Mouse (Mus musculus): Measurements from ENCODE around the gene Sik2. TPM values are rescaled to one million over a fixed set of nuclear protein-coding genes. Genes with fewer than 3 reads are reported as not detected.

Sik2 gene
- polyA plus RNA-seq, 1 experiment from 2014 or later: 16.6 TPM

- H3K36me3 ChIP-seq (ENCODE audit: control insufficient read depth, insufficient read depth, low read length): no peaks in the 10 kb centered on the region
- no peak overlapping the region for H3K27ac ChIP-seq (ENCODE audit: low read depth)
- DNase-seq (ENCODE audit: low spot score) (no peak), ATAC-seq (replicated peaks; ENCODE audit: low FRiP score, low TSS enrichment, low read depth) (no peak)
- 77% methylated on average over 3 of the region's 3 CpGs for WGBS
- no peak overlapping the region for H3K4me3 ChIP-seq (ENCODE audit: low read depth, low read length)
- no peaks in the 10 kb centered on the region for H3K9me3 ChIP-seq (ENCODE audit: control insufficient read depth, low read length)
- no peaks in the 10 kb centered on the region for H3K4me1 ChIP-seq (replicated peaks; ENCODE audit: control insufficient read depth, insufficient read depth, low read length)
- no peak overlapping the region for H3K4me2 ChIP-seq (ENCODE audit: low read length)
- H3K27me3 ChIP-seq (replicated peaks; ENCODE audit: control insufficient read depth, insufficient read depth, low read length): no peaks in the 10 kb centered on the region
- no peak overlapping the region for H3K9ac ChIP-seq (ENCODE audit: low read length)
These were observed 67.0 kb downstream of the Sik2 start for GRCm38 (mm10) chr9:50941804-50942401.

- H3K4me3 ChIP-seq (ENCODE audit: low read depth, low read length): no peak overlapping the region
- H3K9me3 ChIP-seq (ENCODE audit: control insufficient read depth, low read length): no peaks in the 10 kb centered on the region
- H3K27me3 ChIP-seq (replicated peaks; ENCODE audit: control insufficient read depth, insufficient read depth, low read length): no peaks in the 10 kb centered on the region
- ATAC-seq (replicated peaks; ENCODE audit: low FRiP score, low TSS enrichment, low read depth): no peak
- peaks cover 5% of the 10 kb centered on the region; the same call in 1 of the 2 replicates for H3K36me3 ChIP-seq (ENCODE audit: control insufficient read depth, insufficient read depth, low read length)
- H3K27ac ChIP-seq (ENCODE audit: low read depth): no peak overlapping the region
- no peak overlapping the region for H3K9ac ChIP-seq (ENCODE audit: low read length)
- no peak for DNase-seq (ENCODE audit: low spot score)
- H3K4me2 ChIP-seq (ENCODE audit: low read length): no peak overlapping the region
- no peaks in the 10 kb centered on the region for H3K4me1 ChIP-seq (replicated peaks; ENCODE audit: control insufficient read depth, insufficient read depth, low read length)
These were observed 78.9 kb downstream of the Sik2 start for GRCm38 (mm10) chr9:50929986-50930385.

- H3K4me2 ChIP-seq (ENCODE audit: low read length): no peak overlapping the region
- WGBS: 76% methylated on average over 4 of the region's 4 CpGs
- H3K9ac ChIP-seq (ENCODE audit: low read length): no peak overlapping the region
- H3K27me3 ChIP-seq (replicated peaks; ENCODE audit: control insufficient read depth, insufficient read depth, low read length): no peaks in the 10 kb centered on the region
- H3K27ac ChIP-seq (ENCODE audit: low read depth): no peak overlapping the region
- ATAC-seq (replicated peaks; ENCODE audit: low FRiP score, low TSS enrichment, low read depth) (no peak), DNase-seq (ENCODE audit: low spot score) (no peak)
- H3K4me3 ChIP-seq (ENCODE audit: low read depth, low read length): no peak overlapping the region
- H3K9me3 ChIP-seq (ENCODE audit: control insufficient read depth, low read length): no peaks in the 10 kb centered on the region
- H3K4me1 ChIP-seq (replicated peaks; ENCODE audit: control insufficient read depth, insufficient read depth, low read length): no peaks in the 10 kb centered on the region
- H3K36me3 ChIP-seq (ENCODE audit: control insufficient read depth, insufficient read depth, low read length): no peaks in the 10 kb centered on the region
These were observed 83.1 kb downstream of the Sik2 start for GRCm38 (mm10) chr9:50925801-50926200.

- Histone ChIP-seq H3K4me2 (ENCODE audit: low read length) (no peak overlapping the region), H3K27ac (ENCODE audit: low read depth) (no peak overlapping the region), H3K4me3 (ENCODE audit: low read depth, low read length) (no peak overlapping the region), H3K27me3 (replicated peaks; ENCODE audit: control insufficient read depth, insufficient read depth, low read length) (no peaks in the 10 kb centered on the region), H3K9ac (ENCODE audit: low read length) (no peak overlapping the region), H3K4me1 (replicated peaks; ENCODE audit: control insufficient read depth, insufficient read depth, low read length) (no peaks in the 10 kb centered on the region), H3K36me3 (ENCODE audit: control insufficient read depth, insufficient read depth, low read length) (no peaks in the 10 kb centered on the region), H3K9me3 (ENCODE audit: control insufficient read depth, low read length) (no peaks in the 10 kb centered on the region)
- DNase-seq (ENCODE audit: low spot score) (no peak), ATAC-seq (replicated peaks; ENCODE audit: low FRiP score, low TSS enrichment, low read depth) (no peak)
These were observed 84.4 kb downstream of the Sik2 start for GRCm38 (mm10) chr9:50924454-50924853.

- Histone ChIP-seq H3K4me2 (ENCODE audit: low read length) (no peak overlapping the region), H3K36me3 (ENCODE audit: control insufficient read depth, insufficient read depth, low read length) (no peaks in the 10 kb centered on the region), H3K4me3 (ENCODE audit: low read depth, low read length) (no peak overlapping the region), H3K9ac (ENCODE audit: low read length) (no peak overlapping the region), H3K27me3 (replicated peaks; ENCODE audit: control insufficient read depth, insufficient read depth, low read length) (no peaks in the 10 kb centered on the region), H3K4me1 (replicated peaks; ENCODE audit: control insufficient read depth, insufficient read depth, low read length) (no peaks in the 10 kb centered on the region), H3K9me3 (ENCODE audit: control insufficient read depth, low read length) (no peaks in the 10 kb centered on the region), H3K27ac (ENCODE audit: low read depth) (no peak overlapping the region)
- WGBS: 68% methylated on average over 5 of the region's 5 CpGs
- no peak for ATAC-seq (replicated peaks; ENCODE audit: low FRiP score, low TSS enrichment, low read depth)
- DNase-seq (ENCODE audit: low spot score): no peak
These were observed 86.3 kb downstream of the Sik2 start for GRCm38 (mm10) chr9:50922363-50923153.

DNA sequence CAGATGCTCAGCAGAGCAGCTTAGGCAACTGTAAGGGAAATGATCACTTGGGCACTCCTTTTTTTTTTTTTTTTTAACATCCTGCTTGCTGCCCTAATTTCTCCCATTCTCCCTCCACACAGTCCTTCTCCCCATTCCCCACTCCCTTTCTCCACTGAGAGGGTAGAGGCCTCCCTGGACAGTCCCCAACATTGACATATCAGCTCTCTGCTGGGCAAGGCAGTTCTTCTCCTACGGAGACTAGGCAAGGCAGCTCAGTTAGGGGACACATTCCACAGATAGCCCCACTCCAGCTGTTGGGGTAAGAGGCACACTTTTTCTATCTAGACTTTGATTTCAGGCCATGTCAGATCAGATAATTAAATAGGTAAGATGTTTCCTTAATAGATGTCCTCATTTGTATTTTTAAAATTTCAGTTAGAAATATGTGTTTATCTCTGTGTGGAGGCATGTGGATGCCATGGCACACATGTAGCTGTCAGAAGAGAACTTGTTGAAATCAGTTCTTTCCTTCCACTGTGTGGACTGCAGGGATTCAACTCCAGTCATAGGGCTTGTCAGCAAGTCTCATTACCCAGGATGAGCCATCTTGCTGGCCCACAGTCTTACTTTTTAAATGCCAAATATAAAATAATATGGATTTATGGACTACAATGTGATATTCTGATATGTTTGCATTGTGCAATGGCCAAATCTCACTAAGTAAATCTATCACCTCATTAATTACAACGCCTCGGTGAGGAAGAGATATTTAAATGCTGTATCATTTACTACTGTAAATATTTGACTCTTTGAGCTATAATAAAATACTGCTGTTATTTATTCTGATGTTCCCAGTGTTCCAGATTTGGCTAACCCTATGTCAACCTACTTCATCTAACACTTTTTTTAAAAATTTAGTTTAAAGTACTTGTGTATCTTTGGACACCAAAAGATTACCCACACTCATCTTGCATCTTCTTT, 87.7 kb downstream of the Sik2 start:
- ATAC-seq (replicated peaks; ENCODE audit: low FRiP score, low TSS enrichment, low read depth): no peak
- Histone ChIP-seq H3K4me2 (ENCODE audit: low read length) (no peak overlapping the region), H3K4me1 (replicated peaks; ENCODE audit: control insufficient read depth, insufficient read depth, low read length) (no peaks in the 10 kb centered on the region), H3K4me3 (ENCODE audit: low read depth, low read length) (no peak overlapping the region), H3K27ac (ENCODE audit: low read depth) (no peak overlapping the region), H3K9ac (ENCODE audit: low read length) (no peak overlapping the region), H3K27me3 (replicated peaks; ENCODE audit: control insufficient read depth, insufficient read depth, low read length) (no peaks in the 10 kb centered on the region), H3K9me3 (ENCODE audit: control insufficient read depth, low read length) (no peaks in the 10 kb centered on the region), H3K36me3 (ENCODE audit: control insufficient read depth, insufficient read depth, low read length) (no peaks in the 10 kb centered on the region)
- DNase-seq (ENCODE audit: low spot score): no peak
- WGBS: 70% methylated on average over 3 of the region's 3 CpGs

- Histone ChIP-seq H3K4me3 (ENCODE audit: low read depth, low read length) (no peak overlapping the region), H3K4me2 (ENCODE audit: low read length) (no peak overlapping the region), H3K4me1 (replicated peaks; ENCODE audit: control insufficient read depth, insufficient read depth, low read length) (no peaks in the 10 kb centered on the region), H3K27me3 (replicated peaks; ENCODE audit: control insufficient read depth, insufficient read depth, low read length) (no peaks in the 10 kb centered on the region), H3K27ac (ENCODE audit: low read depth) (no peak overlapping the region), H3K9me3 (ENCODE audit: control insufficient read depth, low read length) (no peaks in the 10 kb centered on the region), H3K36me3 (ENCODE audit: control insufficient read depth, insufficient read depth, low read length) (no peaks in the 10 kb centered on the region), H3K9ac (ENCODE audit: low read length) (no peak overlapping the region)
- no peak for DNase-seq (ENCODE audit: low spot score)
- ATAC-seq (replicated peaks; ENCODE audit: low FRiP score, low TSS enrichment, low read depth): no peak
- WGBS: 96% methylated on average over 2 of the region's 2 CpGs
These were observed 89.3 kb downstream of the Sik2 start for GRCm38 (mm10) chr9:50919554-50919953.

DNA sequence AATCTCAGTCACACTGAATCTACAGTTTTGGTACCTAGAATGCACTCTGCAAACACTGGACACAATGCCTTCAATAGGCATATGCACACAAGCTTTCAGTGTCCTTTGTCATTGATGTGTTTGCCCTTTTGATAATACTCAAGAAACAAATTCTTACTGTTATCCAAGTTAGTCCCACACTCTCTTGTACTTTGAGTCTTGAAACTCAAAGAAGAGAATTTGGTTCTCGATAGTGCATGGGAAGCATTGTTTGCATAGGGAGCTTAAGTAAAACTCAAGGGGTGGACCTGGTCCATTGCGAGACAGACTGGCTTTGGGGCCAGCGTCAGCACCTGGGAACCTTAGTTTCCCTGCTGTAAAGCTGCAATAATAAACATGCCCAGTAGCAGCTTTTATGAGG, 90.7 kb downstream of the Sik2 start:
- no peaks in the 10 kb centered on the region for H3K9me3 ChIP-seq (ENCODE audit: control insufficient read depth, low read length)
- no peaks in the 10 kb centered on the region for H3K27me3 ChIP-seq (replicated peaks; ENCODE audit: control insufficient read depth, insufficient read depth, low read length)
- DNase-seq (ENCODE audit: low spot score) (no peak), ATAC-seq (replicated peaks; ENCODE audit: low FRiP score, low TSS enrichment, low read depth) (no peak)
- H3K4me3 ChIP-seq (ENCODE audit: low read depth, low read length): no peak overlapping the region
- 48% methylated on average over 3 of the region's 3 CpGs for WGBS
- H3K36me3 ChIP-seq (ENCODE audit: control insufficient read depth, insufficient read depth, low read length): peaks cover 2% of the 10 kb centered on the region; the same call in 1 of the 2 replicates
- no peak overlapping the region for H3K9ac ChIP-seq (ENCODE audit: low read length)
- no peak overlapping the region for H3K27ac ChIP-seq (ENCODE audit: low read depth)
- no peaks in the 10 kb centered on the region for H3K4me1 ChIP-seq (replicated peaks; ENCODE audit: control insufficient read depth, insufficient read depth, low read length)
- no peak overlapping the region for H3K4me2 ChIP-seq (ENCODE audit: low read length)
